Mouse (Mus musculus): ENCODE data around the gene Satb1.

DNA sequence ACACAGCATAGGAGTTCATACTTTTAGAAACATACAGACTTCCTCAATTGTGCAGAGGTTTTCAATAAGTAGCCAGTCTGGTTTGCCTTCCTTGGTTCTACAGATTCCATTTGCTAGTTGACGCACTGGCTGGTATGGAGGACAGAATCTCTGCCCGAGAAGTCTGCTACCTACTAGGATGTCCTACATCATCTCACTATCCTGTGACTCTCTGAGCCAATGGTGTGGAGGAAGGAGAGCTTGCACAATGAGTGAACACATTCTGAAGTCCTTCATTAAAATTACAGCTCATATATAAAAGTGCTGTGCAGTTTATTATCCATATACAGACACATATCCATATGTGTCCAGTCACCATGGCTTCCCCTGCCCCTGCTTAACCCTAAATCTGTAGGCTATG is 45.1 kb downstream of the Satb1 start:
- TF ChIP-seq CTCF (IDR thresholded peaks at IDR 0.05; ENCODE audit: borderline replicate concordance, insufficient read depth, low read length) (no peak), POLR2A (IDR thresholded peaks at IDR 0.05; ENCODE audit: low read depth, low read length) (no peak)

All from embryonic fibroblast, embryonic 13.5 days (primary cell).